Comparison of ENCODE assay signal across 28 mouse cellular contexts in the genomic region with DNA sequence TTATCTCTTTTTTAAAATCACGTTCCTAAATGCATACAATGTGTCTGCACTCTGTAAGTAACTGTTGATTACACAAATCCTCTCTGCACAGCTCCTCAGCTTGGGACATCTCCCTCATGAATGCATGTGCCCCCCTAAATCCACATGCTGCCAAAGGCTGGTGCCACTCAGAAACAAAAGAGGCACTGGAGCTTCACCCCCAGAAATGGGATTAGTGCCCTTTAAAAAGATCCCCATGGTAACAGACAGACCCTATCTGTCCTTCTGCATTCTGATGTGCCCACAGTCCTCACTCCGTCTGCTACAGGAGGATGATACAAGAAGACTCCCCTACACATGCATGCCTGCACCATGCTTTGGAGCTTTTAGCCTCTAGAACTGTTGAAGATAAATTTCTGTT. TPM values are rescaled to one million over a fixed set of nuclear protein-coding genes. Genes with fewer than 3 reads are reported as not detected.
DNase-seq lines count a peak whose midpoint lies in the region; ATAC-seq and TF ChIP-seq lines count a peak whose summit lies in the region.
"Had no signal": no experiment of that assay in that cellular context is flagged by ENCODE, and none has a peak within 500 bp of the region (broad histone marks: within the 10 kb centered on the region; RNA-seq: fewer than 3 reads in every experiment).

No protein-coding gene starts in this region.

- H3K27ac ChIP-seq in forebrain, embryonic 14.5 days (ENCODE audit: low read depth, low read length), result no peak overlapping the region
- H3K27ac ChIP-seq in forebrain, postnatal 0 days (ENCODE audit: low read depth, low read length), result no peak overlapping the region
- no peak overlapping the region for H3K27ac ChIP-seq in neural tube, embryonic 12.5 days
- no peak overlapping the region for H3K27ac ChIP-seq in midbrain, embryonic 14.5 days (replicated peaks; ENCODE audit: low read depth, low read length)
- H3K27ac ChIP-seq: forebrain, embryonic 12.5 days; gastrocnemius, adult 2 months; heart, embryonic 15.5 days; left cerebral cortex, adult 2 months; limb, embryonic 10.5 days; liver, embryonic 15.5 days; lung, embryonic 15.5 days; macrophage; stomach, embryonic 15.5 days had no signal

- H3K4me3 ChIP-seq in forebrain, embryonic 14.5 days (ENCODE audit: low read depth, low read length), result no peak overlapping the region
- H3K4me3 ChIP-seq in forebrain, postnatal 0 days (ENCODE audit: low read depth, low read length), result no peak overlapping the region
- H3K4me3 ChIP-seq in neural tube, embryonic 12.5 days, result no peak overlapping the region
- H3K4me3 ChIP-seq in midbrain, embryonic 14.5 days (replicated peaks; ENCODE audit: low read depth, low read length), result no peak overlapping the region
- H3K4me3 ChIP-seq: forebrain, embryonic 12.5 days; gastrocnemius, adult 2 months; heart, embryonic 15.5 days; left cerebral cortex, adult 2 months; limb, embryonic 10.5 days; liver, embryonic 15.5 days; lung, embryonic 15.5 days; stomach, embryonic 15.5 days had no signal

- TF ChIP-seq CTCF in forebrain, postnatal 0 days (IDR thresholded peaks at IDR 0.05; ENCODE audit: low read depth), result no peak

- no peaks in the 10 kb centered on the region; the same call in 1 of the 2 replicates for H3K4me1 ChIP-seq in forebrain, embryonic 14.5 days (ENCODE audit: control insufficient read depth, insufficient read depth, low read length)
- no peaks in the 10 kb centered on the region for H3K4me1 ChIP-seq in forebrain, postnatal 0 days (ENCODE audit: insufficient read depth)
- no peaks in the 10 kb centered on the region for H3K4me1 ChIP-seq in neural tube, embryonic 12.5 days
- peaks cover 14% of the 10 kb centered on the region; the same call in 1 of the 2 replicates for H3K4me1 ChIP-seq in midbrain, embryonic 14.5 days (ENCODE audit: control insufficient read depth, insufficient read depth, low read length)
- H3K4me1 ChIP-seq: heart, embryonic 15.5 days; limb, embryonic 10.5 days; liver, embryonic 15.5 days; lung, embryonic 15.5 days; stomach, embryonic 15.5 days had no signal

- ATAC-seq in forebrain, embryonic 14.5 days, result no peak
- no peak for ATAC-seq in forebrain, postnatal 0 days
- peak; percentile 66; the same call in 1 of the 2 replicates for ATAC-seq in neural tube, embryonic 12.5 days (ENCODE audit: low FRiP score, low read depth)
- ATAC-seq in midbrain, embryonic 14.5 days (ENCODE audit: low FRiP score, low TSS enrichment), result no peak
- ATAC-seq: inflammation-experienced regulatory T-cells, adult 6 months; Patski had no signal

- no peaks in the 10 kb centered on the region for H3K27me3 ChIP-seq in forebrain, embryonic 14.5 days (replicated peaks; ENCODE audit: control insufficient read depth, insufficient read depth, low read length)
- no peaks in the 10 kb centered on the region for H3K27me3 ChIP-seq in forebrain, postnatal 0 days (ENCODE audit: insufficient read depth, low read length)
- no peaks in the 10 kb centered on the region for H3K27me3 ChIP-seq in neural tube, embryonic 12.5 days (replicated peaks)
- no peaks in the 10 kb centered on the region for H3K27me3 ChIP-seq in midbrain, embryonic 14.5 days (ENCODE audit: control insufficient read depth, insufficient read depth, low read length)
- H3K27me3 ChIP-seq: forebrain, embryonic 12.5 days; heart, embryonic 15.5 days; liver, embryonic 15.5 days; lung, embryonic 15.5 days; stomach, embryonic 15.5 days had no signal

- no peaks in the 10 kb centered on the region for H3K9me3 ChIP-seq in forebrain, embryonic 14.5 days (replicated peaks; ENCODE audit: control insufficient read depth, low read length)
- no peaks in the 10 kb centered on the region for H3K9me3 ChIP-seq in forebrain, postnatal 0 days (ENCODE audit: low read length)
- H3K9me3 ChIP-seq in neural tube, embryonic 12.5 days, result no peaks in the 10 kb centered on the region
- no peaks in the 10 kb centered on the region for H3K9me3 ChIP-seq in midbrain, embryonic 14.5 days (ENCODE audit: control insufficient read depth, low read length)
- H3K9me3 ChIP-seq: forebrain, embryonic 12.5 days; G1E; heart, embryonic 15.5 days; limb, embryonic 10.5 days; liver, embryonic 15.5 days; lung, embryonic 15.5 days; stomach, embryonic 15.5 days had no signal

- no peaks in the 10 kb centered on the region for H3K36me3 ChIP-seq in forebrain, embryonic 14.5 days (ENCODE audit: control insufficient read depth, insufficient read depth, low read length)
- no peaks in the 10 kb centered on the region for H3K36me3 ChIP-seq in forebrain, postnatal 0 days (ENCODE audit: insufficient read depth)
- H3K36me3 ChIP-seq in neural tube, embryonic 12.5 days, result no peaks in the 10 kb centered on the region
- H3K36me3 ChIP-seq in midbrain, embryonic 14.5 days (ENCODE audit: control insufficient read depth, insufficient read depth, low read length), result no peaks in the 10 kb centered on the region
- H3K36me3 ChIP-seq: forebrain, embryonic 12.5 days; G1E; heart, embryonic 15.5 days; limb, embryonic 10.5 days; liver, embryonic 15.5 days; lung, embryonic 15.5 days; stomach, embryonic 15.5 days had no signal

- DNase-seq in forebrain, embryonic 14.5 days (ENCODE audit: low spot score), result peak; percentile 47
- no peak for DNase-seq in forebrain, postnatal 0 days
- DNase-seq in neural tube, embryonic 10.5 days (ENCODE audit: extremely low spot score, low spot score), result no peak
- peak; percentile 56 for DNase-seq in midbrain, embryonic 14.5 days
- no peak for DNase-seq in right cerebral cortex, postnatal 25 days
- DNase-seq in cerebellum, adult 18-20 months, result no peak
- DNase-seq: adrenal gland, postnatal 36 days; B cell, adult 2 months; cerebellum, adult 11-12 months; cerebellum, postnatal 14 days; gastrocnemius, adult 2 months; heart, postnatal 36 days; kidney, adult 18-20 months; liver; thymus, adult 18-20 months; thymus, postnatal 36 days had no signal

- 3% methylated on average over 2 of the region's 2 CpGs for WGBS in forebrain, embryonic 14.5 days
- 11% methylated on average over 2 of the region's 2 CpGs for WGBS in forebrain, postnatal 0 days
- 24% methylated on average over 2 of the region's 2 CpGs for WGBS in neural tube, embryonic 12.5 days
- WGBS in midbrain, embryonic 14.5 days, result 12% methylated on average over 2 of the region's 2 CpGs

- no peak overlapping the region for H3K4me2 ChIP-seq in forebrain, embryonic 14.5 days (ENCODE audit: low read length)
- no peak overlapping the region for H3K4me2 ChIP-seq in forebrain, postnatal 0 days (ENCODE audit: low read depth)
- no peak overlapping the region for H3K4me2 ChIP-seq in neural tube, embryonic 12.5 days (replicated peaks)
- H3K4me2 ChIP-seq in midbrain, embryonic 14.5 days (ENCODE audit: low read length), result no peak overlapping the region
- H3K4me2 ChIP-seq: forebrain, embryonic 12.5 days; heart, embryonic 15.5 days; liver, embryonic 15.5 days; lung, embryonic 15.5 days; stomach, embryonic 15.5 days had no signal

- no peak overlapping the region for H3K9ac ChIP-seq in forebrain, embryonic 14.5 days (ENCODE audit: low read length)
- no peak overlapping the region for H3K9ac ChIP-seq in forebrain, postnatal 0 days
- H3K9ac ChIP-seq in neural tube, embryonic 12.5 days, result no peak overlapping the region
- no peak overlapping the region for H3K9ac ChIP-seq in midbrain, embryonic 14.5 days (replicated peaks; ENCODE audit: low read length)
- H3K9ac ChIP-seq: forebrain, embryonic 12.5 days; heart, embryonic 15.5 days; liver, embryonic 15.5 days; lung, embryonic 15.5 days; stomach, embryonic 15.5 days had no signal

RNA-seq across cellular contexts. Expression of gene Wdr11, which starts 23.3 kb away (rescaled TPM):
- polyA plus RNA-seq in forebrain, embryonic 14.5 days (2014; fragmentation: Nextera tagmentation; extraction: Ambion mirVana), result 34.3 and 35.6 TPM in 2 replicates
- 35.2 and 42.6 TPM in 2 replicates for total RNA-seq in forebrain, postnatal 0 days (2014; rRNA removed)
- polyA plus RNA-seq in forebrain, postnatal 0 days (2015; fragmentation: Nextera tagmentation; extraction: Ambion mirVana), result 21.8 and 29.5 TPM in 2 replicates
- 41.3 and 43.7 TPM in 2 replicates for polyA plus RNA-seq in neural tube, embryonic 12.5 days (2016; fragmentation: Nextera tagmentation; extraction: Ambion mirVana)
- 29.4 and 41.3 TPM in 2 replicates for polyA plus RNA-seq in midbrain, embryonic 14.5 days (2014; fragmentation: Nextera tagmentation; extraction: Ambion mirVana)

Comparison
In these comparisons a context has a peak if more than half of its experiments do, and no peak if none do; other contexts are left out.
1. DNase-seq: peak in forebrain, embryonic 14.5 days (single experiment) and midbrain, embryonic 14.5 days (single experiment); none in forebrain, postnatal 0 days (single experiment), neural tube, embryonic 10.5 days (single experiment), right cerebral cortex, postnatal 25 days (single experiment) and cerebellum, adult 18-20 months (0 of 2).